Comparison of ENCODE assay signal across 10 mouse cellular contexts in genomic region chr2:132031364-132032095, GRCm38 (mm10). TPM values are rescaled to one million over a fixed set of nuclear protein-coding genes. Genes with fewer than 3 reads are reported as not detected.
DNase-seq lines count a peak whose midpoint lies in the region; ATAC-seq and TF ChIP-seq lines count a peak whose summit lies in the region.
"Had no signal": no experiment of that assay in that cellular context is flagged by ENCODE, and none has a peak within 500 bp of the region (broad histone marks: within the 10 kb centered on the region; RNA-seq: fewer than 3 reads in every experiment).

No protein-coding gene starts in this region.

- H3K4me2 ChIP-seq in forebrain, embryonic 13.5 days, result peak overlapping the region; percentile 95
- peak overlapping the region; percentile 89; the same call in 1 of the 2 replicates for H3K4me2 ChIP-seq in limb, embryonic 14.5 days (replicated peaks; ENCODE audit: low read depth, low read length, severe bottlenecking)
- no peak overlapping the region for H3K4me2 ChIP-seq in stomach, embryonic 14.5 days (replicated peaks; ENCODE audit: low read depth, low read length)

- ATAC-seq in forebrain, embryonic 13.5 days, result no peak
- ATAC-seq in limb, embryonic 14.5 days (ENCODE audit: low FRiP score, low read depth), result no peak
- no peak for ATAC-seq in stomach, embryonic 14.5 days (ENCODE audit: insufficient number of reproducible peaks, insufficient read depth, low FRiP score, low read depth)
- ATAC-seq in megakaryocyte progenitor cell, adult 5-6 weeks (replicated peaks; ENCODE audit: poor library complexity), result no peak

- H3K36me3 ChIP-seq in forebrain, embryonic 13.5 days (ENCODE audit: poor library complexity, severe bottlenecking), result 0 out of 2 replicates have a peak, but pooled peaks cover 3% of the 10 kb centered on the region
- H3K36me3 ChIP-seq in limb, embryonic 14.5 days (ENCODE audit: control insufficient read depth, insufficient read depth, low read length), result no peaks in the 10 kb centered on the region
- H3K36me3 ChIP-seq in stomach, embryonic 14.5 days (ENCODE audit: control insufficient read depth, insufficient read depth, low read length), result no peaks in the 10 kb centered on the region

- TF ChIP-seq POLR2A in limb, embryonic 14.5 days (IDR thresholded peaks at IDR 0.05; ENCODE audit: borderline replicate concordance, extremely low read depth, insufficient read depth, insufficient read length), result no peak

- intact Hi-C loops in left cerebral cortex, adult 2 months (cut with DNase I), result no loop called here
- intact Hi-C loops in left cerebral cortex, postnatal 25 days (cut with DNase I), result no loop called here

- H3K4me3 ChIP-seq in left cerebral cortex, adult 2 months, result no peak overlapping the region
- no peak overlapping the region for H3K4me3 ChIP-seq in forebrain, embryonic 13.5 days
- no peak overlapping the region for H3K4me3 ChIP-seq in limb, embryonic 14.5 days (replicated peaks; ENCODE audit: low read length)
- no peak overlapping the region for H3K4me3 ChIP-seq in stomach, embryonic 14.5 days (ENCODE audit: low read depth, low read length)

- H3K9ac ChIP-seq in forebrain, embryonic 13.5 days, result peak overlapping the region; percentile 83; the same call in 1 of the 2 replicates
- no peak overlapping the region for H3K9ac ChIP-seq in limb, embryonic 14.5 days (ENCODE audit: low read depth, low read length, severe bottlenecking)
- H3K9ac ChIP-seq in stomach, embryonic 14.5 days (replicated peaks; ENCODE audit: low read depth, low read length), result 0 out of 2 replicates have a peak overlapping the region, but pooled peaks have one; percentile 26
- H3K9ac ChIP-seq: liver, embryonic 14.5 days had no signal

- H3K27me3 ChIP-seq in forebrain, embryonic 13.5 days, result no peaks in the 10 kb centered on the region
- H3K27me3 ChIP-seq in limb, embryonic 14.5 days (ENCODE audit: control insufficient read depth, insufficient read depth, low read length), result peaks cover 26% of the 10 kb centered on the region
- H3K27me3 ChIP-seq in stomach, embryonic 14.5 days (ENCODE audit: control insufficient read depth, insufficient read depth, low read length), result 0 out of 2 replicates have a peak, but pooled peaks cover 4% of the 10 kb centered on the region

- peaks cover 44% of the 10 kb centered on the region for H3K4me1 ChIP-seq in forebrain, embryonic 13.5 days
- peaks cover 10% of the 10 kb centered on the region for H3K4me1 ChIP-seq in limb, embryonic 14.5 days (ENCODE audit: control insufficient read depth, insufficient read depth, low read length)
- H3K4me1 ChIP-seq in stomach, embryonic 14.5 days (ENCODE audit: control insufficient read depth, insufficient read depth, low read length), result peaks cover 22% of the 10 kb centered on the region

- WGBS in forebrain, embryonic 13.5 days, result 63% methylated on average over 11 of the region's 11 CpGs
- WGBS in limb, embryonic 14.5 days, result 66% methylated on average over 11 of the region's 11 CpGs
- WGBS in stomach, embryonic 14.5 days, result 76% methylated on average over 11 of the region's 11 CpGs

- H3K9me3 ChIP-seq in forebrain, embryonic 13.5 days (replicated peaks), result no peaks in the 10 kb centered on the region
- no peaks in the 10 kb centered on the region for H3K9me3 ChIP-seq in limb, embryonic 14.5 days (ENCODE audit: control insufficient read depth, low read length)
- no peaks in the 10 kb centered on the region for H3K9me3 ChIP-seq in stomach, embryonic 14.5 days (ENCODE audit: control insufficient read depth, low read depth, low read length)

- TF ChIP-seq CTCF in left cerebral cortex, adult 2 months (IDR thresholded peaks at IDR 0.05), result no peak

- H3K27ac ChIP-seq in left cerebral cortex, adult 2 months, result peak overlapping the region; percentile 81
- no peak overlapping the region for H3K27ac ChIP-seq in forebrain, embryonic 13.5 days
- 0 out of 2 replicates have a peak overlapping the region, but pooled peaks have one; percentile 72 for H3K27ac ChIP-seq in limb, embryonic 14.5 days (replicated peaks; ENCODE audit: low read depth, low read length)
- H3K27ac ChIP-seq in stomach, embryonic 14.5 days (ENCODE audit: low read length), result peak overlapping the region; percentile 75; the same call in 1 of the 2 replicates
- H3K27ac ChIP-seq: liver, embryonic 14.5 days had no signal

- DNase-seq in left cerebral cortex, adult 2 months (ENCODE audit: extremely low spot score in 1 of 2, low spot score in 2 of 2), result no peak
- DNase-seq in left cerebral cortex, postnatal 25 days (ENCODE audit: low spot score in 2 of 2), result no peak
- DNase-seq in limb, embryonic 14.5 days (ENCODE audit: low spot score), result no peak
- DNase-seq in kidney, postnatal 10 days, result no peak
- DNase-seq in cerebellum, adult 11-12 months, result no peak
- DNase-seq: kidney, adult 11 months had no signal

RNA-seq across cellular contexts. Expression of gene Rassf2, which starts 1.5 kb away (rescaled TPM):
- 10 to 100 TPM; 39.2 to 41.2 TPM for total RNA-seq in left cerebral cortex, adult 2 months (2021)
- total RNA-seq in left cerebral cortex, postnatal 25 days (2021), result 10 to 100 TPM; 36.1 to 38.7 TPM
- polyA plus RNA-seq in forebrain, embryonic 13.5 days (2015; fragmentation: Nextera tagmentation; extraction: Ambion mirVana), result 21.1 and 22.1 TPM in 2 replicates
- 12.6 and 13.2 TPM in 2 replicates for polyA plus RNA-seq in limb, embryonic 14.5 days (2012; rRNA removed)
- polyA plus RNA-seq in limb, embryonic 14.5 days (2014; fragmentation: Nextera tagmentation; extraction: Ambion mirVana), result 14.6 and 15.1 TPM in 2 replicates
- 13.6 and 13.8 TPM in 2 replicates for polyA plus RNA-seq in stomach, embryonic 14.5 days (2014; fragmentation: Nextera tagmentation; extraction: Ambion mirVana)
- total RNA-seq in megakaryocyte progenitor cell, adult 5-6 weeks (2015), result 32.9 and 42.8 TPM in 2 replicates
- total RNA-seq in megakaryocyte progenitor cell, adult 5-6 weeks (2017), result 65.5 and 71.5 TPM in 2 replicates
